Mouse (Mus musculus) CD4-positive naive resting alpha-beta T cell, adult 57 days (primary cell): Measurements from ENCODE around the gene Vwa8. TPM values are rescaled to one million over a fixed set of nuclear protein-coding genes. Genes with fewer than 3 reads are reported as not detected.

Source experiments
- total RNA-seq: library from RNA; stranded (reverse); gene quantifications from one replicate; pipeline ENCODE4 v1.2.4, GENCODE M21; 2023

Gene Vwa8
- 28.1 TPM for total RNA-seq

DNA sequence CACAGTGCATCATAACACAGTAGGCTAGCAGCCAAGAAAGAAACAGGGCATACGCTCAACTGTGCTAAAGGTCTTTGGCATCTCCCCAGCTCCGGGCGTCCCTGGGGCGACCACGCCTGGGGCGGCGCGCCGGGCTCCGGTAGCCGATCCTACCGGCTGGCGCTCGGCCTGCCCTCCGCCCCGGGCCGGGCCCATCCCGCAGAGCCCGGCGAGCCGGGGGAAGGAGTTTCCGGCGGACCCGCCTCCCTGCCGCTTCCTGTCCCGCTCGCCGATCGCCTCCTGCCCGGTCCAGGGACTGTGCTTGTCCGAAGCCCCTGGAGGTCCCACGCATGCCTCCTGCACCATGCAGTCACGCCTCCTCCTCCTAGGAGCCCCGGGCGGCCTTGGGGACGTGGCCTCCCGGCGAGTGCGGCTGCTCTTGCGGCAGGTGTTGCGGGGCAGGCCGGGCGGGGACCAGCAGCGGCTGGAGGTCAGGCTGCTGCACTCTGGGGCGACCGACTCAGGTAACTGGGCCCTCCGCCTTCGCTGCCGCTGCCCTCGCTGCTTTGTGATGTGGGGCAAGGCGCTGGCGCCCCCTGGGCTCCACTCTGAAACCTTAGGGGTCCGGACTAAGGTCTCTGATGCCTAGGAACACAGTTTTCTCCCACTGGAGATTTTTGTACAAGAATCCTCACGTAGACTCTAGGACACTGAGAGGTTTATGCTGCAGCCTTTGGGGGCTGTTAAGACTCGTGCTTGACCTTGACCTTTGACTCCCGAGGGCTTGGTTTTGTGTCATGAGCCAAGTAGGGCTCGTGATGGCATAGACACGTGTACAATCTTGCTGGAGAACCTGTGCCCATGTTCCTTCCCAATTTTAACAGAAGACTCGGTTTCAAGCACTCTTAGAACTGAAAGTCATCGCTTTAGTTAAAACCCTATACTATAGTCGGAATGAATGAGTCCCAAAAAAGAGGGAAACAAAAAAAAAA, at the start of gene Vwa8:
Gene Vwa8, plus strand, starts transcription at position 112 of the 971 bp plus-strand sequence.

Other genes starting within 250 kb of the Vwa8 start
- 6.9 TPM for gene Dgkh, start 116.3 kb upstream of the Vwa8 start, total RNA-seq